Mouse (Mus musculus): Measurements from ENCODE around the gene Matk. TPM values are rescaled to one million over a fixed set of nuclear protein-coding genes. Genes with fewer than 3 reads are reported as not detected.

The Matk gene
- polyA plus RNA-seq, 1 experiment from 2014 or later = 3.9 TPM

- peak overlapping the region; percentile 72 for H3K27ac ChIP-seq
- no peak for ATAC-seq (ENCODE audit: borderline replicate concordance, extremely low read depth, low FRiP score, low TSS enrichment)
- H3K4me3 ChIP-seq = no peak overlapping the region
- 87% methylated on average over 17 of the region's 17 CpGs for WGBS
- H3K27me3 ChIP-seq = no peaks in the 10 kb centered on the region
- H3K9ac ChIP-seq = no peak overlapping the region
- peaks cover 74% of the 10 kb centered on the region for H3K4me1 ChIP-seq
- peak overlapping the region; percentile 3; the same call in 1 of the 2 replicates for H3K4me2 ChIP-seq
- H3K36me3 ChIP-seq = no peaks in the 10 kb centered on the region
- no peaks in the 10 kb centered on the region for H3K9me3 ChIP-seq
Measured at GRCm38 (mm10) chr10:81298369-81299100, 45.8 kb downstream of the Matk start.

GRCm38 (mm10) chr10:81299585-81300351, 47.0 kb downstream of the Matk start:
- no peak overlapping the region for H3K4me2 ChIP-seq
- 83% methylated on average over 14 of the region's 14 CpGs for WGBS
- peaks cover 69% of the 10 kb centered on the region for H3K4me1 ChIP-seq
- no peaks in the 10 kb centered on the region for H3K27me3 ChIP-seq
- no peak for ATAC-seq (ENCODE audit: borderline replicate concordance, extremely low read depth, low FRiP score, low TSS enrichment)
- H3K9me3 ChIP-seq = no peaks in the 10 kb centered on the region
- no peak overlapping the region for H3K27ac ChIP-seq
- no peak overlapping the region for H3K9ac ChIP-seq
- no peak overlapping the region for H3K4me3 ChIP-seq
- no peaks in the 10 kb centered on the region; the same call in 1 of the 2 replicates for H3K36me3 ChIP-seq

GRCm38 (mm10) chr10:81300352-81300907, 47.7 kb downstream of the Matk start:
- no peak overlapping the region for H3K9ac ChIP-seq
- no peaks in the 10 kb centered on the region for H3K27me3 ChIP-seq
- ATAC-seq (ENCODE audit: borderline replicate concordance, extremely low read depth, low FRiP score, low TSS enrichment) = no peak
- H3K4me3 ChIP-seq = no peak overlapping the region
- H3K4me1 ChIP-seq = peaks cover 67% of the 10 kb centered on the region
- H3K36me3 ChIP-seq = no peaks in the 10 kb centered on the region; the same call in 1 of the 2 replicates
- H3K27ac ChIP-seq = no peak overlapping the region; the same call in 1 of the 2 replicates
- no peaks in the 10 kb centered on the region for H3K9me3 ChIP-seq
- 77% methylated on average over 9 of the region's 9 CpGs for WGBS
- no peak overlapping the region for H3K4me2 ChIP-seq

GRCm38 (mm10) chr10:81301321-81301720, 48.6 kb downstream of the Matk start:
- Histone ChIP-seq H3K9ac (no peak overlapping the region), H3K36me3 (peaks cover 7% of the 10 kb centered on the region; the same call in 1 of the 2 replicates), H3K4me1 (peaks cover 67% of the 10 kb centered on the region), H3K4me2 (no peak overlapping the region), H3K27me3 (no peaks in the 10 kb centered on the region), H3K4me3 (no peak overlapping the region), H3K9me3 (no peaks in the 10 kb centered on the region), H3K27ac (no peak overlapping the region)
- ATAC-seq (ENCODE audit: borderline replicate concordance, extremely low read depth, low FRiP score, low TSS enrichment) = no peak
- WGBS = 74% methylated on average over 9 of the region's 9 CpGs

- 62% methylated on average over 4 of the region's 4 CpGs for WGBS
- H3K4me3 ChIP-seq = no peak overlapping the region
- no peaks in the 10 kb centered on the region for H3K27me3 ChIP-seq
- peaks cover 16% of the 10 kb centered on the region for H3K36me3 ChIP-seq
- ATAC-seq (ENCODE audit: borderline replicate concordance, extremely low read depth, low FRiP score, low TSS enrichment) = no peak
- H3K9ac ChIP-seq = peak overlapping the region; percentile 22; the same call in 1 of the 2 replicates
- no peaks in the 10 kb centered on the region for H3K9me3 ChIP-seq
- H3K4me2 ChIP-seq = peak overlapping the region; percentile 15; the same call in 1 of the 2 replicates
- peak overlapping the region; percentile 63 for H3K27ac ChIP-seq
- H3K4me1 ChIP-seq = peaks cover 65% of the 10 kb centered on the region
Measured at GRCm38 (mm10) chr10:81302288-81302687, 49.6 kb downstream of the Matk start.

- 46% methylated on average over 14 of the region's 14 CpGs for WGBS
- Histone ChIP-seq H3K9ac (peak overlapping the region; percentile 11; the same call in 1 of the 2 replicates), H3K9me3 (no peaks in the 10 kb centered on the region), H3K4me2 (peak overlapping the region; percentile 15; the same call in 1 of the 2 replicates), H3K27ac (peak overlapping the region; percentile 63), H3K36me3 (peaks cover 22% of the 10 kb centered on the region), H3K4me3 (no peak overlapping the region), H3K27me3 (no peaks in the 10 kb centered on the region), H3K4me1 (peaks cover 60% of the 10 kb centered on the region)
- no peak for ATAC-seq (ENCODE audit: borderline replicate concordance, extremely low read depth, low FRiP score, low TSS enrichment)
Measured at GRCm38 (mm10) chr10:81302781-81303218, 50.1 kb downstream of the Matk start.

- Histone ChIP-seq H3K4me1 (peaks cover 55% of the 10 kb centered on the region), H3K36me3 (peaks cover 26% of the 10 kb centered on the region), H3K27me3 (no peaks in the 10 kb centered on the region), H3K4me2 (0 out of 2 replicates have a peak overlapping the region, but pooled peaks have one; percentile 15), H3K27ac (peak overlapping the region; percentile 63; the same call in 1 of the 2 replicates), H3K4me3 (no peak overlapping the region), H3K9ac (peak overlapping the region; percentile 11; the same call in 1 of the 2 replicates), H3K9me3 (no peaks in the 10 kb centered on the region)
- ATAC-seq (ENCODE audit: borderline replicate concordance, extremely low read depth, low FRiP score, low TSS enrichment) = no peak
- WGBS = 55% methylated on average over 10 of the region's 10 CpGs
Measured at GRCm38 (mm10) chr10:81303258-81303657, 50.5 kb downstream of the Matk start.

- H3K4me2 ChIP-seq = no peak overlapping the region
- no peaks in the 10 kb centered on the region for H3K27me3 ChIP-seq
- WGBS = 56% methylated on average over 7 of the region's 7 CpGs
- peaks cover 50% of the 10 kb centered on the region for H3K4me1 ChIP-seq
- H3K9me3 ChIP-seq = no peaks in the 10 kb centered on the region
- H3K9ac ChIP-seq = no peak overlapping the region
- ATAC-seq (ENCODE audit: borderline replicate concordance, extremely low read depth, low FRiP score, low TSS enrichment) = no peak
- H3K4me3 ChIP-seq = no peak overlapping the region
- no peak overlapping the region for H3K27ac ChIP-seq
- H3K36me3 ChIP-seq = peaks cover 31% of the 10 kb centered on the region
Measured at GRCm38 (mm10) chr10:81303761-81304160, 51.0 kb downstream of the Matk start.

- H3K9ac ChIP-seq = no peak overlapping the region
- ATAC-seq (ENCODE audit: borderline replicate concordance, extremely low read depth, low FRiP score, low TSS enrichment) = no peak
- H3K9me3 ChIP-seq = no peaks in the 10 kb centered on the region
- H3K4me3 ChIP-seq = no peak overlapping the region
- H3K36me3 ChIP-seq = peaks cover 36% of the 10 kb centered on the region
- no peaks in the 10 kb centered on the region for H3K27me3 ChIP-seq
- no peak overlapping the region for H3K27ac ChIP-seq
- 18% methylated on average over 9 of the region's 9 CpGs for WGBS
- peaks cover 43% of the 10 kb centered on the region for H3K4me1 ChIP-seq
- no peak overlapping the region for H3K4me2 ChIP-seq
Measured at GRCm38 (mm10) chr10:81304597-81305238, 52.0 kb downstream of the Matk start.

GRCm38 (mm10) chr10:81305663-81306062, 52.9 kb downstream of the Matk start:
- no peak overlapping the region for H3K27ac ChIP-seq
- H3K27me3 ChIP-seq = no peaks in the 10 kb centered on the region
- 91% methylated on average over 14 of the region's 14 CpGs for WGBS
- H3K36me3 ChIP-seq = peaks cover 45% of the 10 kb centered on the region
- ATAC-seq (ENCODE audit: borderline replicate concordance, extremely low read depth, low FRiP score, low TSS enrichment) = no peak
- H3K4me3 ChIP-seq = no peak overlapping the region
- no peak overlapping the region for H3K4me2 ChIP-seq
- H3K4me1 ChIP-seq = peaks cover 33% of the 10 kb centered on the region
- no peak overlapping the region for H3K9ac ChIP-seq
- no peaks in the 10 kb centered on the region for H3K9me3 ChIP-seq

GRCm38 (mm10) chr10:81306173-81306668, 53.5 kb downstream of the Matk start:
- no peak for ATAC-seq (ENCODE audit: borderline replicate concordance, extremely low read depth, low FRiP score, low TSS enrichment)
- Histone ChIP-seq H3K4me1 (peaks cover 30% of the 10 kb centered on the region), H3K4me2 (no peak overlapping the region), H3K4me3 (no peak overlapping the region), H3K9ac (no peak overlapping the region), H3K9me3 (no peaks in the 10 kb centered on the region), H3K27me3 (no peaks in the 10 kb centered on the region), H3K27ac (no peak overlapping the region), H3K36me3 (peaks cover 51% of the 10 kb centered on the region)
- 84% methylated on average over 12 of the region's 12 CpGs for WGBS
